Mouse (Mus musculus): ENCODE measurements at regions not wholly inside any gene's neighbourhood (a gene's known extent, or its start where the extent isn't known, plus 50 kb on each side); places are given as distances from the start of the nearest gene placed in this dataset.

DNA sequence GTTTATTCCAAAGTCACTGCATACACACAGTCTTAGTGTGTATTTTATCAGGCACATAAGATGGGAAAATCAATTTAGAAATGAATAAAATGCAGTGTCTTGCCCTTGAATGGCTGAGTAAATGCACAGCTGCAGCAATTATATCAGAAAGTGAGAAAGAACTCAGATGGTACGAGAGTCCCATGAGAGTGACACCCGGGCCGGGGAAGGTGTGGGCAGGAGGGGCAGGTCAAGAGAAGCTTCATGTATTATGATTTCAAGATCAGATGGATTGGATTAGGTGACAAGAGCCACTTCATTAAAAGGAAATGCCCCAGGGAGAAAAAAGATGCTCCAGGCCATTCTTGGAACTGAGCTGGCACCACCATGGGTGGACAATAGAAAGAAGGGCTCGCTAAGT lies 138.1 kb downstream of the Iqub start:
- no peak for TF ChIP-seq POLR2A (IDR thresholded peaks at IDR 0.05; ENCODE audit: low read depth, low read length)
- TF ChIP-seq CTCF (IDR thresholded peaks at IDR 0.05; ENCODE audit: extremely low read depth, insufficient read length, insufficient replicate concordance, low read depth, low read length): no peak

All from small intestine, adult 2 months (tissue).